Mouse (Mus musculus): ENCODE data around the gene Sfxn5. TPM values are rescaled to one million over a fixed set of nuclear protein-coding genes. Genes with fewer than 3 reads are reported as not detected.

Gene Sfxn5
- polyA plus RNA-seq, 2 experiments = 5.8 to 6.6 TPM

DNA sequence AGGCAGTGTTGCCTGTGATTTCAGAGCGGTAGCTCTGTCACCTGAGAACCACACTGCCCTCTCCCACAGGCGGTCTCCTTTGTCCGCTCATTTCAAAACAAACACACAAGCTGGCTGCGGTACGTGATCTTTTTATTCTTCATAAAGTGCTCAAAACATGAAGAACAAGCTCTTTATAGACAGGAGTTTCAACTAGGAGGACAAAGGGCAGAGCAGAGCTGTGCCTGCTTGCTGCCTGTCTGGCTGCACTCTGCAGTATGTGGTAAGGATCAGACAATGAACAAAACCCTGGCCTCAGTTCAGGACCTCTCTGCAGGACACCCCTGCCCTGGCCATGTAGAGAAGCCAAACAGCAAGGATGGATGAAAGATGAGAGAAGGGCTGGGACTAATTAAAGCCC lies 1.6 kb upstream of the Sfxn5 start:
- DNase-seq (ENCODE audit: low spot score) = no peak
- 0 out of 2 replicates have a peak, but pooled peaks cover 7% of the 10 kb centered on the region for H3K27me3 ChIP-seq (ENCODE audit: control insufficient read depth, insufficient read depth, low read length)
- no peak overlapping the region for H3K9ac ChIP-seq (ENCODE audit: low read depth, low read length, severe bottlenecking)
- H3K4me1 ChIP-seq (ENCODE audit: control insufficient read depth, insufficient read depth, low read length) = no peaks in the 10 kb centered on the region
- ATAC-seq (ENCODE audit: low FRiP score, low read depth) = no peak
- no peak overlapping the region for H3K4me2 ChIP-seq (replicated peaks; ENCODE audit: low read depth, low read length, severe bottlenecking)
- WGBS = 82% methylated on average over 5 of the region's 5 CpGs
- no peaks in the 10 kb centered on the region for H3K9me3 ChIP-seq (ENCODE audit: control insufficient read depth, low read length)
- no peak overlapping the region for H3K27ac ChIP-seq (replicated peaks; ENCODE audit: low read depth, low read length)
- H3K36me3 ChIP-seq (ENCODE audit: control insufficient read depth, insufficient read depth, low read length) = peaks cover 15% of the 10 kb centered on the region; the same call in 1 of the 2 replicates
- no peak for TF ChIP-seq POLR2A (IDR thresholded peaks at IDR 0.05; ENCODE audit: borderline replicate concordance, extremely low read depth, insufficient read depth, insufficient read length)
- no peak overlapping the region for H3K4me3 ChIP-seq (replicated peaks; ENCODE audit: low read length)

DNA sequence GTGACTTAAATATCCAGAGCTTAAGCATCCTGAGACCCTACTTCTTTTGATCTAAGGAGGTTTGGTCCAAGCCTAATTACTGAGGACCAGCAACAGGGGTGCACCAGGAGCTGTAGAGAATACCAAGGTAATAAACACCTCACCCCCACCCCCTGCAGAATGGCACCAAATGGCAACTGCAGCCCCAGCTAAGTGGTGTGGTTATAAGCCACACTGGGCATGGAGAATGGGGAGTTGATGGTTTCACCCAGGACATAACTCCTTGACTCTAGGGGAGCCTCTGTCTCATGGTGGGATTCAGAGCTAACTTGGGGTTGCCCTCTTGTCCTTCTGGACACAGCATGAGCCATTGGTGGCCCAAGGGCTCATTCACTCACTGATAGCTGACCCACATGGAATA lies 1.0 kb upstream of the Sfxn5 start:
- H3K27me3 ChIP-seq (ENCODE audit: control insufficient read depth, insufficient read depth, low read length) = 0 out of 2 replicates have a peak, but pooled peaks cover 7% of the 10 kb centered on the region
- peaks cover 15% of the 10 kb centered on the region; the same call in 1 of the 2 replicates for H3K36me3 ChIP-seq (ENCODE audit: control insufficient read depth, insufficient read depth, low read length)
- no peak overlapping the region for H3K4me3 ChIP-seq (replicated peaks; ENCODE audit: low read length)
- DNase-seq (ENCODE audit: low spot score) (no peak), ATAC-seq (ENCODE audit: low FRiP score, low read depth) (no peak)
- no peak overlapping the region for H3K4me2 ChIP-seq (replicated peaks; ENCODE audit: low read depth, low read length, severe bottlenecking)
- no peaks in the 10 kb centered on the region for H3K4me1 ChIP-seq (ENCODE audit: control insufficient read depth, insufficient read depth, low read length)
- H3K9me3 ChIP-seq (ENCODE audit: control insufficient read depth, low read length) = no peaks in the 10 kb centered on the region
- no peak overlapping the region for H3K9ac ChIP-seq (ENCODE audit: low read depth, low read length, severe bottlenecking)
- no peak for TF ChIP-seq POLR2A (IDR thresholded peaks at IDR 0.05; ENCODE audit: borderline replicate concordance, extremely low read depth, insufficient read depth, insufficient read length)
- no peak overlapping the region for H3K27ac ChIP-seq (replicated peaks; ENCODE audit: low read depth, low read length)

DNA sequence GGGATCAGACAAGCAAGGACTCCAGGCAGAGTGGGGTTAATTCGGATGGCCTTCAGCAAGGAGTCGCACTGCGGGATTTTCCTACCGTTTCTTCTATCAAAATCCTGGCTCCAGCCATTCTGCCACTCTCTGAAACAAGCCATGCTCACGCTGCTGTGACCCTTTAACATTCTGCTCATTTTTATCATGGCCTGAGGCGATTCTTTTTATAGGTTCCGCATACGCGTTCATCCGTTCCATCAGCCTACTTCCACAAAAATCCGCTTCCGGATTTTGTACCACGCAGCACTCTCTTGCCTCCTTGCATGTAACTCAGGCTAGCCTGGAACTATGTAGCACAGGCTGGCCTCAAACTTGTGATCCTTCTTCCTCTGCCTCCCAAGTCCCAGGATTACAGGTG lies 510 bp upstream of the Sfxn5 start:
- H3K9ac ChIP-seq (ENCODE audit: low read depth, low read length, severe bottlenecking) = peak overlapping the region; percentile 65
- TF ChIP-seq POLR2A (IDR thresholded peaks at IDR 0.05; ENCODE audit: borderline replicate concordance, extremely low read depth, insufficient read depth, insufficient read length) = no peak
- peaks cover 15% of the 10 kb centered on the region; the same call in 1 of the 2 replicates for H3K36me3 ChIP-seq (ENCODE audit: control insufficient read depth, insufficient read depth, low read length)
- peak overlapping the region; percentile 99 for H3K4me2 ChIP-seq (replicated peaks; ENCODE audit: low read depth, low read length, severe bottlenecking)
- peak; percentile 3; the same call in 1 of the 2 replicates for ATAC-seq (ENCODE audit: low FRiP score, low read depth)
- 2% methylated on average over 13 of the region's 13 CpGs for WGBS
- no peaks in the 10 kb centered on the region for H3K4me1 ChIP-seq (ENCODE audit: control insufficient read depth, insufficient read depth, low read length)
- H3K27ac ChIP-seq (replicated peaks; ENCODE audit: low read depth, low read length) = no peak overlapping the region; the same call in 1 of the 2 replicates
- DNase-seq (ENCODE audit: low spot score) = no peak
- H3K27me3 ChIP-seq (ENCODE audit: control insufficient read depth, insufficient read depth, low read length) = 0 out of 2 replicates have a peak, but pooled peaks cover 7% of the 10 kb centered on the region
- peak overlapping the region; percentile 60 for H3K4me3 ChIP-seq (replicated peaks; ENCODE audit: low read length)
- no peaks in the 10 kb centered on the region for H3K9me3 ChIP-seq (ENCODE audit: control insufficient read depth, low read length)

DNA sequence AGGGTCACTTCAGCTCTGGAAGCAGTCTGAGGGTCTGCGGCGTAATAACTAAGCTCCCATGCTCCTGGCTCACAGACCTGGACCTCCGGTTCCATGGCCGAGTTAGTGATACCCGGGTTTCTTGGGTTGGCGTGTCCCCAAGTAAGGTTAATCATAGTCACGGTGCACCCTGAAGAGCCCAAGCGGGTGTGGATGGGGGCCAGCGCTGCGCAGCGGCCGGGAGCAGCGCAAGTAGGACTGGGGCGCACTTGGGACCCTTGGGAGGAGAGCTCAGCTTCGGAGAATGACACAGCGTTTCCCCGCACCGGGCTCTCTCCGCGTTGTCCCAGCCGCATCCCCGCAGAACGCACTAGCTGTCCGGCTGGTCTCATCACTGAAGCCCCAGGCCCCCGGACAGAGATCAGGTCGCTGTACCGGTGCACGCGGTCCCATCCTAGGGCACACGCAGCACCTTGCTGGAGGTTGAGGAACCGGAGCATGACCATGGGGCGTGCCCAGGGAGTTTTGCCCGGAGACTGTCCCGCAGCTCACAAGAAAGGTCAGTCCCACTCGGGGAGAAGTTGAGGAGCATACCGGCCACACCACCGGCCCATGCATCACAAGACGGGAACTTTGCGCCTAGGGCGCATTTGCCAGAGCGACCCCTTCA lies 747 bp downstream of the Sfxn5 start:
- TF ChIP-seq POLR2A (IDR thresholded peaks at IDR 0.05; ENCODE audit: borderline replicate concordance, extremely low read depth, insufficient read depth, insufficient read length) = no peak
- Histone ChIP-seq H3K27ac (replicated peaks; ENCODE audit: low read depth, low read length) (no peak overlapping the region), H3K27me3 (ENCODE audit: control insufficient read depth, insufficient read depth, low read length) (0 out of 2 replicates have a peak, but pooled peaks cover 7% of the 10 kb centered on the region), H3K9ac (ENCODE audit: low read depth, low read length, severe bottlenecking) (peak overlapping the region; percentile 65), H3K36me3 (ENCODE audit: control insufficient read depth, insufficient read depth, low read length) (peaks cover 14% of the 10 kb centered on the region; the same call in 1 of the 2 replicates), H3K4me1 (ENCODE audit: control insufficient read depth, insufficient read depth, low read length) (no peaks in the 10 kb centered on the region), H3K4me3 (replicated peaks; ENCODE audit: low read length) (peak overlapping the region; percentile 60), H3K9me3 (ENCODE audit: control insufficient read depth, low read length) (no peaks in the 10 kb centered on the region), H3K4me2 (replicated peaks; ENCODE audit: low read depth, low read length, severe bottlenecking) (peak overlapping the region; percentile 99)
- ATAC-seq (ENCODE audit: low FRiP score, low read depth) = peak; percentile 24
- no peak for DNase-seq (ENCODE audit: low spot score)
- WGBS = under 1% methylated on average over 35 of the region's 41 CpGs

DNA sequence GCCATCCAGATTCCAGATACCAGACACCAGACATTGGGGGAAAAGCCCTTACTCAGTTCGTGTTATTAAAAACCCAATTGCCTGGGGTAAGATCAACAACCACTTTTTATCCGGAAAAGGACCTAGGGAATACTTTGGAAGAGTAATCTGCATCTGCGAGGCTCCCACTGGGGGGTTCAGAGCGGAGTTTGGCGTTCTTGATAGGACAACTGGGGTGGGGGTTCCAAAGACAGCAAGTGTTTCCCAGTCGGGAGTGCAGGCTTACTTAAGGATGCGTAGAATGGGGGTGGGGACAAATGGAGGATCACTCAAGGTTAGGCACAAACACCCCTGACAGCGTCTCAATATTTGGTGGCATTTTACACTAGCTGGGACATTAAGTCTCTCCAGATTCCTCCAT lies 1.5 kb downstream of the Sfxn5 start:
- H3K4me2 ChIP-seq (replicated peaks; ENCODE audit: low read depth, low read length, severe bottlenecking) = peak overlapping the region; percentile 99
- DNase-seq (ENCODE audit: low spot score) = no peak
- H3K4me1 ChIP-seq (ENCODE audit: control insufficient read depth, insufficient read depth, low read length) = no peaks in the 10 kb centered on the region
- peaks cover 7% of the 10 kb centered on the region; the same call in 1 of the 2 replicates for H3K36me3 ChIP-seq (ENCODE audit: control insufficient read depth, insufficient read depth, low read length)
- H3K4me3 ChIP-seq (replicated peaks; ENCODE audit: low read length) = peak overlapping the region; percentile 60; the same call in 1 of the 2 replicates
- H3K9ac ChIP-seq (ENCODE audit: low read depth, low read length, severe bottlenecking) = no peak overlapping the region
- no peak overlapping the region for H3K27ac ChIP-seq (replicated peaks; ENCODE audit: low read depth, low read length)
- H3K27me3 ChIP-seq (ENCODE audit: control insufficient read depth, insufficient read depth, low read length) = 0 out of 2 replicates have a peak, but pooled peaks cover 7% of the 10 kb centered on the region
- ATAC-seq (ENCODE audit: low FRiP score, low read depth) = no peak
- no peak for TF ChIP-seq POLR2A (IDR thresholded peaks at IDR 0.05; ENCODE audit: borderline replicate concordance, extremely low read depth, insufficient read depth, insufficient read length)
- WGBS = 17% methylated on average over 8 of the region's 8 CpGs
- H3K9me3 ChIP-seq (ENCODE audit: control insufficient read depth, low read length) = no peaks in the 10 kb centered on the region
